Mouse (Mus musculus) layer of hippocampus, postnatal 14 days (tissue): ENCODE measurements around the gene Kdm1b. TPM values are rescaled to one million over a fixed set of nuclear protein-coding genes. Genes with fewer than 3 reads are reported as not detected.

Experiments
- DNase-seq, 2 experiments: peaks; one replicate each; pipeline ENCODE4 v3.0.0; 2021 to 2022; ENCODE audit warnings: low spot score in 2 of 2, mixed read lengths in 1 of 2
- total RNA-seq, 2 experiments: library from RNA; stranded (reverse); gene quantifications; 2 replicates each; pipeline ENCODE4 v1.2.3; 2021

The Kdm1b gene
- total RNA-seq, 2 experiments from 2014 or later, result 8.7 to 11.7 TPM

- DNase-seq, result peak in 1 of 2 experiments; percentile 9
Observed at GRCm38 (mm10) chr13:47056126-47056525, 12.8 kb downstream of the Kdm1b start.

GRCm38 (mm10) chr13:47056781-47057180 is 13.5 kb downstream of the Kdm1b start:
- no peak for DNase-seq

- DNase-seq, result no peak
Observed at GRCm38 (mm10) chr13:47062756-47063155, 19.5 kb downstream of the Kdm1b start.

GRCm38 (mm10) chr13:47063985-47064760 is 20.9 kb downstream of the Kdm1b start:
- no peak for DNase-seq

GRCm38 (mm10) chr13:47066516-47066915 is 23.2 kb downstream of the Kdm1b start:
- DNase-seq, result no peak

GRCm38 (mm10) chr13:47067001-47067400 is 23.7 kb downstream of the Kdm1b start:
- no peak for DNase-seq

- no peak for DNase-seq
Observed at GRCm38 (mm10) chr13:47070329-47071080, 27.2 kb downstream of the Kdm1b start.

GRCm38 (mm10) chr13:47071871-47072270 is 28.6 kb downstream of the Kdm1b start:
- DNase-seq, result no peak

- no peak for DNase-seq
Observed at GRCm38 (mm10) chr13:47072484-47072883, 29.2 kb downstream of the Kdm1b start.

GRCm38 (mm10) chr13:47076156-47076555 is 32.9 kb downstream of the Kdm1b start:
- no peak for DNase-seq

- DNase-seq, result no peak
Observed at GRCm38 (mm10) chr13:47077367-47077766, 34.1 kb downstream of the Kdm1b start.

- DNase-seq, result no peak
Observed at GRCm38 (mm10) chr13:47078799-47079198, 35.5 kb downstream of the Kdm1b start.

GRCm38 (mm10) chr13:47080905-47081505 is 37.7 kb downstream of the Kdm1b start:
- no peak for DNase-seq

- DNase-seq, result no peak
Observed at GRCm38 (mm10) chr13:47088433-47088832, 45.1 kb downstream of the Kdm1b start.

GRCm38 (mm10) chr13:47089271-47089670 is 46.0 kb downstream of the Kdm1b start:
- no peak for DNase-seq

- no peak for DNase-seq
Observed at GRCm38 (mm10) chr13:47093791-47094190, 50.5 kb downstream of the Kdm1b start.

- no peak for DNase-seq
Observed at GRCm38 (mm10) chr13:47096591-47096990, 53.3 kb downstream of the Kdm1b start.

- no peak for DNase-seq
Observed at GRCm38 (mm10) chr13:47099265-47099664, 56.0 kb downstream of the Kdm1b start.

GRCm38 (mm10) chr13:47100587-47100986 is 57.3 kb downstream of the Kdm1b start:
- DNase-seq, result no peak

- no peak for DNase-seq
Observed at GRCm38 (mm10) chr13:47104146-47104545, 60.8 kb downstream of the Kdm1b start.

- DNase-seq, result peak; percentile 14 to 16
Observed at GRCm38 (mm10) chr13:47104856-47105541, 61.7 kb downstream of the Kdm1b start.
